Mouse (Mus musculus): Measurements from ENCODE around the gene Sirt2. TPM values are rescaled to one million over a fixed set of nuclear protein-coding genes. Genes with fewer than 3 reads are reported as not detected.

The Sirt2 gene
- polyA plus RNA-seq, 1 experiment, result 298 TPM

GRCm38 (mm10) chr7:28831411-28832125, 65.0 kb downstream of the Sirt2 start:
- Histone ChIP-seq H3K27me3 (ENCODE audit: control insufficient read depth, insufficient read depth, low read length) (no peaks in the 10 kb centered on the region), H3K4me1 (ENCODE audit: control insufficient read depth, insufficient read depth, low read length) (no peaks in the 10 kb centered on the region), H3K27ac (ENCODE audit: insufficient read depth, low read length) (no peak overlapping the region), H3K4me3 (replicated peaks; ENCODE audit: insufficient read depth, low read depth, low read length) (no peak overlapping the region)
- no peak for DNase-seq
- WGBS, result 91% methylated on average over 17 of the region's 17 CpGs
- no peak for TF ChIP-seq POLR2A (IDR thresholded peaks at IDR 0.05; ENCODE audit: borderline replicate concordance, insufficient read depth, low read length)
- no peak for TF ChIP-seq CTCF (IDR thresholded peaks at IDR 0.05; ENCODE audit: borderline replicate concordance, insufficient read depth, low read depth, low read length)

DNA sequence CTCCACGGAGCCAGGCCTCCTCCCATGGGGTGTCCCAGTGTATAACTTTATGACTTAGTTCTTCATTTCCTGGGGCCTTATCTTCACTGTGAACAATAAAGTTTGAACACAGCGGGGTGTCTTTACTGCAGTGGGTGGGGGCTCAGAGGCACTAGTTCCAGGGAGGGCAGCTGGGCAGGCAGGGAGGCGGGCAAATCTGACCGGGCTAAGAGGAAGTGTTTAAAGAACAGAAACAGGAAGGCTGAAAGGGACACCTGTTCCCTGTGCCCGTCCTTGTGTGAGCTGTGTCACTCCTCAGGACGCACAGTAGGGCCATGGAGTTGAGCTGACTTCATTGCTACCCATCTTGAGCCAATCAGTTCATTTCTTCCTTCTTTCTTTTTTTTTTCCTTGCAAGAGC, 65.6 kb downstream of the Sirt2 start:
- no peaks in the 10 kb centered on the region for H3K4me1 ChIP-seq (ENCODE audit: control insufficient read depth, insufficient read depth, low read length)
- H3K27me3 ChIP-seq (ENCODE audit: control insufficient read depth, insufficient read depth, low read length), result no peaks in the 10 kb centered on the region
- no peak for DNase-seq
- TF ChIP-seq CTCF (IDR thresholded peaks at IDR 0.05; ENCODE audit: borderline replicate concordance, insufficient read depth, low read depth, low read length) (no peak), POLR2A (IDR thresholded peaks at IDR 0.05; ENCODE audit: borderline replicate concordance, insufficient read depth, low read length) (no peak)
- 77% methylated on average over 6 of the region's 6 CpGs for WGBS
- no peak overlapping the region for H3K4me3 ChIP-seq (replicated peaks; ENCODE audit: insufficient read depth, low read depth, low read length)
- no peak overlapping the region for H3K27ac ChIP-seq (ENCODE audit: insufficient read depth, low read length)

DNA sequence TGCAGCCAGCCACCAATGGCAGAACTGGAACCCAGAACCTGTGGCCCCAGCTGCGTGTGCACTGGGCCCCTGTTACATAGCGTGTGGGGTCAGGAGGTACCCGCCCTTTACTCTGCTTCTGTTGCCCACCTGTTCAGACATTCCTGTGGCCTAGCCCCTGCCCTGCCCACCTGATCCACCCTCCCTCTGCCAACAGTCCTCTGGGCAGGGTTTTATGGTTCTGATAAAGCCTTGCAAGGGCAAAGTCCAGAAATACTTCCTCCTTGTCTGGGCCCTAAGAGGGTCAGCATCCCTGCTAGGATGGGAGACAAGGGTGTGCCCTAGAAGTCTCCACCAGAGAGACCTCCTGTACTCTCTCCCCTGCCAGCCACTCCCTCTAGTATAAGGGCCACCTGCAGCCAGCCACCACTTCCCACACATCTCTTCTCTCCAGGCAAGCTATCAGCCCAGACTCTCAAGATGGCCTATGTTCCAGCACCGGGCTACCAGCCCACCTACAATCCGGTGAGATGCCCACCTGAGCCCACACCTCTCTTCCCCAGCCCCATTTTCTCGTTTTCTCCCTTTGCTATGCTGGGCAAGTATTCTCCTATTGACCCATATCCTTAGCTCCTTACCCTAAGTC, 67.3 kb downstream of the Sirt2 start, which contains the start of gene Lgals4:
Lgals4 (plus strand) TSS at position 132 of the 625 bp plus-strand sequence.
- 81% methylated on average over 6 of the region's 6 CpGs for WGBS
- TF ChIP-seq CTCF (IDR thresholded peaks at IDR 0.05; ENCODE audit: borderline replicate concordance, insufficient read depth, low read depth, low read length), result no peak
- no peak for TF ChIP-seq POLR2A (IDR thresholded peaks at IDR 0.05; ENCODE audit: borderline replicate concordance, insufficient read depth, low read length)

GRCm38 (mm10) chr7:28836936-28837335, 70.4 kb downstream of the Sirt2 start:
- 81% methylated on average over 5 of the region's 5 CpGs for WGBS
- no peaks in the 10 kb centered on the region for H3K27me3 ChIP-seq (ENCODE audit: control insufficient read depth, insufficient read depth, low read length)
- DNase-seq, result no peak
- TF ChIP-seq POLR2A (IDR thresholded peaks at IDR 0.05; ENCODE audit: borderline replicate concordance, insufficient read depth, low read length) (no peak), CTCF (IDR thresholded peaks at IDR 0.05; ENCODE audit: borderline replicate concordance, insufficient read depth, low read depth, low read length) (no peak)
- no peak overlapping the region for H3K27ac ChIP-seq (ENCODE audit: insufficient read depth, low read length)
- no peak overlapping the region for H3K4me3 ChIP-seq (replicated peaks; ENCODE audit: insufficient read depth, low read depth, low read length)
- no peaks in the 10 kb centered on the region for H3K4me1 ChIP-seq (ENCODE audit: control insufficient read depth, insufficient read depth, low read length)

More for the DNA sequence above, 67.3 kb downstream of the Sirt2 start, which contains the start of gene Lgals4:
- DNase-seq, result no peak
- Histone ChIP-seq H3K4me1 (ENCODE audit: control insufficient read depth, insufficient read depth, low read length) (no peaks in the 10 kb centered on the region), H3K27me3 (ENCODE audit: control insufficient read depth, insufficient read depth, low read length) (no peaks in the 10 kb centered on the region), H3K27ac (ENCODE audit: insufficient read depth, low read length) (no peak within 1 kb of the TSS), H3K4me3 (replicated peaks; ENCODE audit: insufficient read depth, low read depth, low read length) (no peak within 1 kb of the TSS)

Other genes with a start within 250 kb of the Sirt2 start
- gene Ifnl3, start 243.9 kb upstream of the Sirt2 start, polyA plus RNA-seq (2012; rRNA removed), result not detected in 2 replicates
- gene Sycn, start 225.8 kb upstream of the Sirt2 start, polyA plus RNA-seq (2012; rRNA removed), result not detected in 2 replicates
- gene Nccrp1, start 219.5 kb upstream of the Sirt2 start, polyA plus RNA-seq (2012; rRNA removed), result 0.43 and 0.67 TPM in 2 replicates
- 54.1 and 54.9 TPM in 2 replicates for gene Samd4b, start 168.6 kb upstream of the Sirt2 start, polyA plus RNA-seq (2012; rRNA removed)
- 8.3 and 8.5 TPM in 2 replicates for gene Pak4, start 168.6 kb upstream of the Sirt2 start, polyA plus RNA-seq (2012; rRNA removed)
- 0.90 and 1.4 TPM in 2 replicates for gene Acp7, start 135.4 kb upstream of the Sirt2 start, polyA plus RNA-seq (2012; rRNA removed)
- 66.4 and 68.8 TPM in 2 replicates for gene Fbxo27, start 73.9 kb upstream of the Sirt2 start, polyA plus RNA-seq (2012; rRNA removed)
- gene Fbxo17, start 49.9 kb upstream of the Sirt2 start, polyA plus RNA-seq (2012; rRNA removed), result 6.7 TPM in 2 replicates
- 101 and 113 TPM in 2 replicates for gene Mrps12, start 24.9 kb upstream of the Sirt2 start, polyA plus RNA-seq (2012; rRNA removed)
- gene Sars2, start 24.7 kb upstream of the Sirt2 start, polyA plus RNA-seq (2012; rRNA removed), result 21.5 and 23.8 TPM in 2 replicates
- 1.6 and 3.1 TPM in 2 replicates for gene Ccer2, start 10.6 kb upstream of the Sirt2 start, polyA plus RNA-seq (2012; rRNA removed)
- 39.6 and 40.0 TPM in 2 replicates for gene Nfkbib, start 777 bp downstream of the Sirt2 start, polyA plus RNA-seq (2012; rRNA removed)
- 3.0 and 3.1 TPM in 2 replicates for gene Rinl, start 22.2 kb downstream of the Sirt2 start, polyA plus RNA-seq (2012; rRNA removed)
- gene Hnrnpl, start 41.8 kb downstream of the Sirt2 start, polyA plus RNA-seq (2012; rRNA removed), result 366 and 379 TPM in 2 replicates
- gene Ech1, start 58.5 kb downstream of the Sirt2 start, polyA plus RNA-seq (2012; rRNA removed), result 106 and 115 TPM in 2 replicates
- 6.9 and 8.3 TPM in 2 replicates for gene Lgals4, start 67.1 kb downstream of the Sirt2 start, polyA plus RNA-seq (2012; rRNA removed)
- gene Lgals7, start 97.1 kb downstream of the Sirt2 start, polyA plus RNA-seq (2012; rRNA removed), result 0.16 TPM in 1 of 2 replicates, not detected in the other
- gene Capn12, start 114.7 kb downstream of the Sirt2 start, polyA plus RNA-seq (2012; rRNA removed), result 0.41 and 0.46 TPM in 2 replicates
- 129 and 135 TPM in 2 replicates for gene Actn4, start 195.6 kb downstream of the Sirt2 start, polyA plus RNA-seq (2012; rRNA removed)
- 322 and 331 TPM in 2 replicates for gene Eif3k, start 215.1 kb downstream of the Sirt2 start, polyA plus RNA-seq (2012; rRNA removed)
- 1.2 and 1.3 TPM in 2 replicates for gene Map4k1, start 215.3 kb downstream of the Sirt2 start, polyA plus RNA-seq (2012; rRNA removed)

Measured in cerebellum, adult 2 months (tissue).